Mouse (Mus musculus) kidney, embryonic 16.5 days (tissue): ENCODE results near the gene Actn3. TPM values are rescaled to one million over a fixed set of nuclear protein-coding genes. Genes with fewer than 3 reads are reported as not detected.

Experiments used
- ATAC-seq: fragments of 200-750 bp; cut with Nextera tagmentation; 2 replicates; pipeline ENCODE4 v1.8.0; 2017; ENCODE audit warnings: moderate TSS enrichment; ENCODE audit not compliant: low FRiP score, low TSS enrichment
- H3K27ac ChIP-seq: fragments of 300-500 bp; sonication (generic); 2 replicates; pipeline ENCODE4 v1.5.1; 2014; ENCODE audit warnings: low read length
- H3K27me3 ChIP-seq: fragments of 300-500 bp; sonication (generic); 2 replicates; pipeline ENCODE4 v1.6.1; 2014; ENCODE audit warnings: low read length, control low read depth, mixed read lengths; ENCODE audit not compliant: insufficient read depth
- H3K36me3 ChIP-seq: fragments of 300-500 bp; sonication (generic); 2 replicates; pipeline ENCODE4 v1.6.1; 2014; ENCODE audit warnings: low read length, control low read depth, mixed read lengths; ENCODE audit not compliant: insufficient read depth
- H3K4me1 ChIP-seq: fragments of 300-500 bp; sonication (generic); 2 replicates; pipeline ENCODE4 v1.6.1; 2014; ENCODE audit warnings: low read length, control low read depth, mixed read lengths; ENCODE audit not compliant: insufficient read depth
- H3K4me2 ChIP-seq: fragments of 300-500 bp; sonication (generic); replicated peaks from 2 replicates; pipeline ENCODE4 v1.6.1; 2014; ENCODE audit warnings: low read depth, low read length
- H3K4me3 ChIP-seq: fragments of 300-500 bp; sonication (generic); 2 replicates; pipeline ENCODE4 v1.5.1; 2014; ENCODE audit warnings: mild to moderate bottlenecking, low read length
- H3K9ac ChIP-seq: fragments of 300-500 bp; sonication (generic); replicated peaks from 2 replicates; pipeline ENCODE4 v1.6.1; 2014; ENCODE audit warnings: low read length
- H3K9me3 ChIP-seq: fragments of 300-500 bp; sonication (generic); 2 replicates; pipeline ENCODE4 v1.6.1; 2016; ENCODE audit warnings: low read length, control low read depth
- WGBS: fragments of 180-500 bp; shearing (Covaris S2); extraction: QIAGEN DNeasy Blood & Tissue Kit; methylation state at CpG from one replicate; pipeline ENCODE4 v1.1.7; 2014; 5-methylcytosine and 5-hydroxymethylcytosine counted together
- polyA plus RNA-seq: library from polyadenylated mRNA; unstranded; fragments of >200 nt; fragmentation: Nextera tagmentation; extraction: Ambion mirVana; gene quantifications from 2 replicates; pipeline ENCODE4 v1.2.1, GENCODE M21; 2015

Gene Actn3
- polyA plus RNA-seq, 1 experiment from 2014 or later, result 9.4 TPM

- Histone ChIP-seq H3K27ac (peak overlapping the region; percentile 38; the same call in 1 of the 2 replicates), H3K9ac (no peak overlapping the region), H3K27me3 (no peaks in the 10 kb centered on the region), H3K36me3 (0 out of 2 replicates have a peak, but pooled peaks cover 2% of the 10 kb centered on the region), H3K4me2 (no peak overlapping the region), H3K4me1 (peaks cover 7% of the 10 kb centered on the region; the same call in 1 of the 2 replicates), H3K4me3 (no peak overlapping the region), H3K9me3 (no peaks in the 10 kb centered on the region)
- WGBS, result 29% methylated on average over 9 of the region's 9 CpGs
- ATAC-seq, result no peak
Measured at GRCm38 (mm10) chr19:4898972-4899371, 21.3 kb upstream of the Actn3 start.

DNA sequence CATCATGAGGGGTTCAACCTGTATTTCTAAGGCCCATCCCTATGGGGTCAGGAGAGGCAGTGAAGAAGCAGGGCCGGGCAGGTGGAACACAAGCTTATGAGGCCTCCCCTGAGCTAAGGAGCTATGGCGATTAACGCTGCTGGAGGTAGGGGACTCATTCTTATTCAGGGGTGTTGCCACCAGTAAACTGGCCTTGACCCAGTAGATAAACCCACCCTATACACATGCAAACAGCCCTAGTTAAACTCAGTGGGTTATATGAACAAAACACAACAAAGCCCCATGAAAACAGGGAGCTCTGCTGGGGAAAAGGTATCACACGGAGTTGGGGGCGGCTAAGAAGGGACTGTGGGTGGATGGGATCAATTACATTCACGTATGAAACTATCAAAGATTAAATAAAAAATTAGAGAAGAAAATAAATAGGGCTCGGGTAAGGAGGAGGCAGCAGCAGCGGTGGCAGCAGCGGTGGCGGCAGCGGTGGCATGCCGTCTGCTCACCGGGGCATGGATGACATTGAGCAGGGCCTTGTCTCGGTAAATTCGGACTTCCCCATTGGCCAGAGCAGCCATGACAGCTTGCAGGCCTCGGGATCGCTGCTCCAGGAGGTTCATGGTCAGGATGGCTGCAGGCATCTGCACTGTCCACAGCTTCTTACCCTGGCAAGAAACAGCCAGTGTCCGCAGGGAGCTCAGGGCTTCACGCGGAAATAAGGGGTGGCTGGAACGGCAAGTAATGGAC is 19.2 kb upstream of the Actn3 start:
- Histone ChIP-seq H3K36me3 (0 out of 2 replicates have a peak, but pooled peaks cover 2% of the 10 kb centered on the region), H3K9ac (no peak overlapping the region), H3K4me2 (peak overlapping the region; percentile 34), H3K27ac (peak overlapping the region; percentile 24; the same call in 1 of the 2 replicates), H3K4me1 (peaks cover 7% of the 10 kb centered on the region; the same call in 1 of the 2 replicates), H3K9me3 (no peaks in the 10 kb centered on the region), H3K27me3 (no peaks in the 10 kb centered on the region), H3K4me3 (0 out of 2 replicates have a peak overlapping the region, but pooled peaks have one; percentile 1)
- WGBS, result 37% methylated on average over 21 of the region's 21 CpGs
- peak; percentile 35; the same call in 1 of the 2 replicates for ATAC-seq

DNA sequence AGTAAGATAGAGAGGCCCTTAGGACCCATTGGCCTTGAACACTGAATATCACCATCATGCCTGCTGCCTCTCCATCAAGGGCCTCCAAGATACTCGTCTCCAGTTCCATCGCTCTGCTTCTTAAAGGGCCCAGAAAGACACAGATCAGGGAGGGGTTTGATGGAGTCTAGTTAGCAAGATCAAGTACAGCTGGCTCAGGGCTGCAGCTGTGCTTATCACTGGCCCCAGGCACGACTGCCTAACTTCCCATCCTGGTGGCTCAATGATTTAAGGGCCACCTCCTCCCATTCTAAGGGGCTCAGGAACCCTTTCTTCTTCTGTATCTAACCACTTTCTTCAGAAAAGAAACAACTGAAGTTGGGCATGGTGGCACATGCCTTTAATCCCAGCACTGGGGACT is 14.1 kb upstream of the Actn3 start:
- Histone ChIP-seq H3K36me3 (0 out of 2 replicates have a peak, but pooled peaks cover 4% of the 10 kb centered on the region), H3K9me3 (no peaks in the 10 kb centered on the region), H3K27ac (no peak overlapping the region), H3K4me3 (no peak overlapping the region), H3K27me3 (no peaks in the 10 kb centered on the region), H3K4me1 (peaks cover under 1% of the 10 kb centered on the region; the same call in 1 of the 2 replicates), H3K4me2 (no peak overlapping the region), H3K9ac (no peak overlapping the region)
- ATAC-seq, result no peak
- WGBS, result 73% methylated on average over 3 of the region's 3 CpGs

DNA sequence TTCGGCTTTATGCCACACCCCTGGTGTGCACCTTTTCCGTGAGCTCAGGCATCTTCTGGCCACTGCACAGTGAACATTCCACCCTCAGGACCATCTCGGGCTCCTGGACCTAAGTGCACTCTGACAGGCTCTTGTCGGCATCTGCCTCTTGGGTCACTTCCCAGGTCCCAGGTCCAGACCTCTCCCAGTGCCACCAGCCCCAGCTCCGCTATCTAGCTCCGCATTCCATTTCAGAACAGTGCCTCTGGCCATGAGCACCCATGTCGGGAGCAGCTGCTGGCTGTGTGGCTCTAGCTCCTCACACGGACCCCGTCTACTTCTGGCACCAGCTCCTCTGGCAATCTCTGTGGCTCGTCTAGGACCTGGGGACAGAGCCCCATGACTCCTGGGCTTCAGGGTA is 12.1 kb upstream of the Actn3 start:
- Histone ChIP-seq H3K9ac (no peak overlapping the region), H3K9me3 (no peaks in the 10 kb centered on the region), H3K27ac (no peak overlapping the region), H3K4me3 (no peak overlapping the region), H3K36me3 (0 out of 2 replicates have a peak, but pooled peaks cover 4% of the 10 kb centered on the region), H3K4me1 (no peaks in the 10 kb centered on the region), H3K27me3 (no peaks in the 10 kb centered on the region), H3K4me2 (no peak overlapping the region)
- no peak for ATAC-seq
- whole genome bisulfite sequencing, result 80% methylated on average over 10 of the region's 10 CpGs

GRCm38 (mm10) chr19:4883961-4884360 is 6.3 kb upstream of the Actn3 start:
- no peak overlapping the region for H3K27ac ChIP-seq
- H3K27me3 ChIP-seq, result no peaks in the 10 kb centered on the region
- no peaks in the 10 kb centered on the region for H3K36me3 ChIP-seq
- no peak overlapping the region for H3K9ac ChIP-seq
- no peak overlapping the region for H3K4me2 ChIP-seq
- peaks cover 4% of the 10 kb centered on the region for H3K4me1 ChIP-seq
- 84% methylated on average over 4 of the region's 4 CpGs for WGBS
- ATAC-seq, result no peak
- no peak overlapping the region for H3K4me3 ChIP-seq
- H3K9me3 ChIP-seq, result no peaks in the 10 kb centered on the region

DNA sequence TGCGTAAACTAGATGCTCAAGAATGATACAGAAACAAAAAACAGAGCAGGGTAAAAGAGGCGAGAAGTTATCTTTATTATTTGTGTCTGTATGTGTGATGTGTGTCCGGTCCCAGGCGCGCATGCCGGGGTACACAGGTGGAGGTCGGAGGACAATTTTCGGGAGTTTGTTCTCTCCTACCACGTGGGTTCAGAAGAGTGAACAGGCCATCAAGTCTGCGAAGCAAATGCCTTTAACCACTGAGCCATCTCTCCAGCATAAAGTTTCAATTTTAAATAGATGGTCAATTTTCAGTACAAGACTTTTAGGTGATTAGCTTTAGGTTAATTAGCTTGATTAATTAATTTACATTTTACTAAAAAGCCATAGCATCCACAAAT is 1.6 kb upstream of the Actn3 start:
- ATAC-seq, result no peak
- no peaks in the 10 kb centered on the region for H3K27me3 ChIP-seq
- peaks cover 21% of the 10 kb centered on the region for H3K4me1 ChIP-seq
- peak overlapping the region; percentile 97 for H3K4me3 ChIP-seq
- peak overlapping the region; percentile 96 for H3K4me2 ChIP-seq
- peak overlapping the region; percentile 92 for H3K9ac ChIP-seq
- H3K27ac ChIP-seq, result no peak overlapping the region
- H3K9me3 ChIP-seq, result no peaks in the 10 kb centered on the region
- WGBS, result 62% methylated on average over 10 of the region's 10 CpGs
- H3K36me3 ChIP-seq, result no peaks in the 10 kb centered on the region

DNA sequence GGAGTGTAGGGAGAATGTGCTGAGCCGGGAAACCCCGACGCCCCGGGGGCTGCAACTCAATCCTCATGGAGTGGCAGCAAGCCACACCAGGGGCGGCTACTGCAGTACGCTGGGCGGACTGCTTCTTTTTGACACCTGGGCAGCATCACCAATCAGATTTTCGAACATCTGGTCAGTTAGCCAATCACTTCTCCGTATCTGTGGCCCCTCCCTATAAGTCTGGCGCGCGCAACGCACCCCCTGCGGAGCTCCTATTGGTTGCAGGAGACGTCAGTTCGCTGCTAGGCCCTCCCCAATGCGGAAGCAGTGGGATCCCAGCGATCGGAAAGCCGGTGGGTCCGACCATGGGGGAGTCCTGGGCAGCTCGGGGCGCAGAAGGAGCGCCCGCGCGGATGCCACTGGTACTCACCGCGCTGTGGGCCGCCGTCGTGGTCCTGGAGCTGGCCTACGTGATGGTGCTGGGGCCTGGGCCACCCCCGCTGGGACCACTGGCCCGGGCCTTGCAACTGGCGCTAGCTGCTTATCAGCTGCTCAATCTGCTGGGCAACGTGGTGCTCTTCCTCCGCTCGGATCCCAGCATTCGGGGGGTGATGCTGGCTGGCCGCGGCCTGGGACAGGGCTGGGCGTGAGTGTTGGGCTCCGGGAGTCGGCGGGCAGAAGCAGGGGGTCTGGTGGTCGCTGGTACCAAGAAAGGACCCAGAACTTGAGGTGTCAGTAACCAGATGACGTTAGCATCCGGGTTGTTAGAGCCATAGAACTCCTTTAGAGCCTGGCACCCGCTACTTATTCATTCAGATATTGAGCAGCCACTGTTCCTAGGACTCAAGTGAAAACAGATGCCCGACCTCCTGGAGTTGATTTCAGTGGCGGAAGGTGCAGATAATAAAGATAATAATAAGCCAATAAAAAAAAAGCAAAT is 955 bp upstream of the Actn3 start, which contains the start of gene Zdhhc24:
Gene Zdhhc24 (plus strand): TSS at position 264 of the 919 bp plus-strand sequence.
- Histone ChIP-seq H3K27ac (peak within 1 kb of the TSS; percentile 88), H3K27me3 (no peaks in the 10 kb centered on the region), H3K4me2 (peak within 1 kb of the TSS; percentile 96), H3K9me3 (no peaks in the 10 kb centered on the region), H3K9ac (peak within 1 kb of the TSS; percentile 92), H3K4me1 (peaks cover 21% of the 10 kb centered on the region), H3K4me3 (peak within 1 kb of the TSS; percentile 97), H3K36me3 (no peaks in the 10 kb centered on the region)
- WGBS, result 1% methylated on average over 52 of the region's 52 CpGs
- ATAC-seq, result peak; percentile 97

- no peaks in the 10 kb centered on the region for H3K27me3 ChIP-seq
- H3K4me2 ChIP-seq, result no peak overlapping the region
- peaks cover 21% of the 10 kb centered on the region for H3K4me1 ChIP-seq
- H3K4me3 ChIP-seq, result no peak overlapping the region
- 27% methylated on average over 3 of the region's 3 CpGs for WGBS
- H3K36me3 ChIP-seq, result no peaks in the 10 kb centered on the region
- no peak overlapping the region for H3K27ac ChIP-seq
- ATAC-seq, result no peak
- H3K9me3 ChIP-seq, result no peaks in the 10 kb centered on the region
- no peak overlapping the region for H3K9ac ChIP-seq
Measured at GRCm38 (mm10) chr19:4876755-4877154, 954 bp downstream of the Actn3 start.

GRCm38 (mm10) chr19:4876241-4876640 is 1.5 kb downstream of the Actn3 start:
- Histone ChIP-seq H3K4me3 (no peak overlapping the region), H3K4me2 (no peak overlapping the region), H3K4me1 (peaks cover 21% of the 10 kb centered on the region), H3K27me3 (no peaks in the 10 kb centered on the region), H3K9ac (0 out of 2 replicates have a peak overlapping the region, but pooled peaks have one; percentile 22), H3K9me3 (no peaks in the 10 kb centered on the region), H3K36me3 (no peaks in the 10 kb centered on the region), H3K27ac (no peak overlapping the region)
- WGBS, result 38% methylated on average over 3 of the region's 4 CpGs
- no peak for ATAC-seq
